Mouse (Mus musculus) heart, embryonic 14.5 days (tissue): ENCODE results near the gene Meis2. TPM values are rescaled to one million over a fixed set of nuclear protein-coding genes. Genes with fewer than 3 reads are reported as not detected.

Experiments used
- ATAC-seq: fragments of 200-750 bp; cut with Nextera tagmentation; 2 replicates; pipeline ENCODE4 v1.8.0; 2017; ENCODE audit warnings: low read depth, moderate TSS enrichment; ENCODE audit not compliant: insufficient number of reproducible peaks, insufficient read depth, low FRiP score
- H3K27ac ChIP-seq, 2 experiments: fragments of 200-500 bp in 1 of 2; fragments of 300-500 bp in 1 of 2; sonication (generic) in 1 of 2; replicated peaks in 1 of 2; 2 replicates each; pipeline ENCODE4 v1.5.1; 2012 to 2014; ENCODE audit warnings: low read depth in 2 of 2, low read length in 2 of 2, control low read depth in 1 of 2, mild to moderate bottlenecking in 1 of 2, mixed read lengths in 1 of 2; ENCODE audit not compliant: control insufficient read depth in 1 of 2, insufficient read depth in 1 of 2
- H3K27me3 ChIP-seq: fragments of 300-500 bp; sonication (generic); 2 replicates; pipeline ENCODE4 v1.6.1; 2014; ENCODE audit warnings: mild to moderate bottlenecking, low read length, control low read depth; ENCODE audit not compliant: control insufficient read depth, insufficient read depth
- H3K36me3 ChIP-seq: fragments of 300-500 bp; sonication (generic); 2 replicates; pipeline ENCODE4 v1.6.1; 2014; ENCODE audit warnings: mild to moderate bottlenecking, control low read depth, low read length, mixed read lengths; ENCODE audit not compliant: control insufficient read depth, insufficient read depth
- H3K4me1 ChIP-seq, 2 experiments: fragments of 200-500 bp in 1 of 2; fragments of 300-500 bp in 1 of 2; sonication (generic) in 1 of 2; 2 replicates each; pipeline ENCODE4 v1.6.1; 2012 to 2014; ENCODE audit warnings: low read length in 2 of 2, control low read depth in 1 of 2, mixed read lengths in 1 of 2; ENCODE audit not compliant: control insufficient read depth in 2 of 2, insufficient read depth in 2 of 2
- H3K4me2 ChIP-seq: fragments of 300-500 bp; sonication (generic); 2 replicates; pipeline ENCODE4 v1.6.1; 2014; ENCODE audit warnings: mild to moderate bottlenecking, low read length
- H3K4me3 ChIP-seq, 2 experiments: fragments of 200-500 bp in 1 of 2; fragments of 300-500 bp in 1 of 2; sonication (generic) in 1 of 2; 2 replicates each; pipeline ENCODE4 v1.5.1; 2012 to 2014; ENCODE audit warnings: low read length in 2 of 2, mild to moderate bottlenecking in 2 of 2, control low read depth in 1 of 2, low read depth in 1 of 2, moderate library complexity in 1 of 2; ENCODE audit not compliant: control insufficient read depth in 1 of 2, insufficient read depth in 1 of 2
- H3K9ac ChIP-seq: fragments of 300-500 bp; sonication (generic); 2 replicates; pipeline ENCODE4 v1.6.1; 2014; ENCODE audit warnings: mild to moderate bottlenecking, low read length
- H3K9me3 ChIP-seq: fragments of 300-500 bp; sonication (generic); 2 replicates; pipeline ENCODE4 v1.6.1; 2016; ENCODE audit warnings: low read length, control low read depth; ENCODE audit not compliant: control insufficient read depth
- WGBS: fragments of 180-500 bp; shearing (Covaris S2); extraction: QIAGEN DNeasy Blood & Tissue Kit; methylation state at CpG from one replicate; pipeline ENCODE4 v1.1.7; 2014; 5-methylcytosine and 5-hydroxymethylcytosine counted together
- polyA plus RNA-seq: library from polyadenylated mRNA; unstranded; fragments of >200 nt; fragmentation: Nextera tagmentation; extraction: Ambion mirVana; gene quantifications from 2 replicates; pipeline ENCODE4 v1.2.1, GENCODE M21; 2014

Gene Meis2
- polyA plus RNA-seq, 1 experiment from 2014 or later: 30.8 TPM

GRCm38 (mm10) chr2:116072321-116072640 lies 6.6 kb upstream of the Meis2 start:
- ATAC-seq: no peak

GRCm38 (mm10) chr2:116071571-116072320 lies 6.1 kb upstream of the Meis2 start:
- Histone ChIP-seq H3K4me2 (peak overlapping the region; percentile 93), H3K27me3 (no peaks in the 10 kb centered on the region), H3K4me3 (peak overlapping the region; percentile 67 to 73), H3K9me3 (no peaks in the 10 kb centered on the region), H3K9ac (peak overlapping the region; percentile 100), H3K4me1 (peaks cover 8 to 16% of the 10 kb centered on the region in 2 experiments), H3K36me3 (no peaks in the 10 kb centered on the region), H3K27ac (peak overlapping the region; percentile 64 to 79)
- WGBS: 1% methylated on average over 25 of the region's 25 CpGs
- no peak for ATAC-seq

More at GRCm38 (mm10) chr2:116072321-116072640, 6.6 kb upstream of the Meis2 start:
- Histone ChIP-seq H3K9me3 (no peaks in the 10 kb centered on the region), H3K36me3 (no peaks in the 10 kb centered on the region), H3K4me2 (peak overlapping the region; percentile 93), H3K4me3 (peak overlapping the region; percentile 67 to 73), H3K27me3 (no peaks in the 10 kb centered on the region), H3K9ac (peak overlapping the region; percentile 100), H3K4me1 (peaks cover 8 to 16% of the 10 kb centered on the region in 2 experiments), H3K27ac (peak overlapping the region; percentile 64 to 79; a peak in 2 of 4 replicates)
- 6% methylated on average over 13 of the region's 13 CpGs for whole genome bisulfite sequencing

- H3K36me3 ChIP-seq: no peaks in the 10 kb centered on the region
- no peaks in the 10 kb centered on the region for H3K9me3 ChIP-seq
- WGBS: 36% methylated on average over 10 of the region's 10 CpGs
- ATAC-seq: no peak
- peak overlapping the region; percentile 29 to 73; a peak in 3 of 4 replicates for H3K4me3 ChIP-seq
- peaks cover 8 to 16% of the 10 kb centered on the region in 2 experiments for H3K4me1 ChIP-seq
- H3K9ac ChIP-seq: peak overlapping the region; percentile 100
- H3K27me3 ChIP-seq: no peaks in the 10 kb centered on the region
- peak overlapping the region; percentile 93 for H3K4me2 ChIP-seq
- peak overlapping the region; percentile 64 to 79 for H3K27ac ChIP-seq
Observed at GRCm38 (mm10) chr2:116070614-116071425, 5.2 kb upstream of the Meis2 start.

- WGBS: 24% methylated on average over 8 of the region's 8 CpGs
- Histone ChIP-seq H3K9ac (peak overlapping the region; percentile 100), H3K27ac (peak overlapping the region; percentile 40 to 97), H3K9me3 (no peaks in the 10 kb centered on the region), H3K36me3 (no peaks in the 10 kb centered on the region), H3K27me3 (no peaks in the 10 kb centered on the region), H3K4me3 (peak overlapping the region; percentile 31 to 73), H3K4me2 (peak overlapping the region; percentile 93), H3K4me1 (peaks cover 6 to 16% of the 10 kb centered on the region in 2 experiments)
- no peak for ATAC-seq
Observed at GRCm38 (mm10) chr2:116069451-116070225, 4.0 kb upstream of the Meis2 start.

GRCm38 (mm10) chr2:116068901-116069300 lies 3.3 kb upstream of the Meis2 start:
- peak overlapping the region; percentile 93 for H3K4me2 ChIP-seq
- H3K27ac ChIP-seq: peak overlapping the region; percentile 40 to 97
- no peaks in the 10 kb centered on the region for H3K36me3 ChIP-seq
- WGBS: 25% methylated on average over 7 of the region's 7 CpGs
- peak overlapping the region; percentile 31 to 73; a peak in 3 of 4 replicates for H3K4me3 ChIP-seq
- H3K9me3 ChIP-seq: no peaks in the 10 kb centered on the region
- peaks cover 6 to 16% of the 10 kb centered on the region in 2 experiments for H3K4me1 ChIP-seq
- ATAC-seq: no peak
- H3K9ac ChIP-seq: peak overlapping the region; percentile 100
- no peaks in the 10 kb centered on the region for H3K27me3 ChIP-seq

GRCm38 (mm10) chr2:116068461-116068860 lies 2.8 kb upstream of the Meis2 start:
- ATAC-seq: no peak
- no peaks in the 10 kb centered on the region for H3K27me3 ChIP-seq
- no peaks in the 10 kb centered on the region for H3K9me3 ChIP-seq
- peak overlapping the region; percentile 73 to 85; a peak in 3 of 4 replicates for H3K4me3 ChIP-seq
- peak overlapping the region; percentile 100 for H3K9ac ChIP-seq
- WGBS: 10% methylated on average over 11 of the region's 11 CpGs
- peak overlapping the region; percentile 97 to 100 for H3K27ac ChIP-seq
- H3K4me2 ChIP-seq: peak overlapping the region; percentile 93
- H3K36me3 ChIP-seq: no peaks in the 10 kb centered on the region
- peaks cover 6 to 16% of the 10 kb centered on the region in 2 experiments for H3K4me1 ChIP-seq

GRCm38 (mm10) chr2:116067711-116068110 lies 2.1 kb upstream of the Meis2 start:
- H3K4me2 ChIP-seq: peak overlapping the region; percentile 93
- H3K27ac ChIP-seq: peak overlapping the region; percentile 97 to 100
- H3K9me3 ChIP-seq: no peaks in the 10 kb centered on the region
- H3K27me3 ChIP-seq: no peaks in the 10 kb centered on the region
- WGBS: 2% methylated on average over 15 of the region's 15 CpGs
- H3K36me3 ChIP-seq: 0 out of 2 replicates have a peak, but pooled peaks cover 2% of the 10 kb centered on the region
- peaks cover 6 to 16% of the 10 kb centered on the region in 2 experiments for H3K4me1 ChIP-seq
- no peak for ATAC-seq
- peak overlapping the region; percentile 100 for H3K9ac ChIP-seq
- H3K4me3 ChIP-seq: peak overlapping the region; percentile 73 to 85
